Mouse (Mus musculus): ENCODE measurements around the gene Nid2.

Nid2 gene

GRCm38 (mm10) chr14:19858808-19859776, 108.0 kb downstream of the Nid2 start:
- DNase-seq (ENCODE audit: low spot score in 2 of 2): peak; percentile 64 to 71

GRCm38 (mm10) chr14:19860281-19860680, 109.2 kb downstream of the Nid2 start:
- DNase-seq (ENCODE audit: low spot score in 2 of 2): no peak

Measured in frontal cortex, postnatal 36 days (tissue).